Mouse (Mus musculus) ES-E14 (cell line): ENCODE measurements at regions not wholly inside any gene's neighbourhood (a gene's known extent, or its start where the extent isn't known, plus 50 kb on each side); places are given as distances from the start of the nearest gene placed in this dataset.

Experiments used
- DNase-seq: peaks from one replicate; pipeline ENCODE4 v3.0.0-alpha.2; 2013; ENCODE audit warnings: low read depth, low spot score
- H3K27ac ChIP-seq: 2 replicates; pipeline ENCODE4 v1.5.1; 2012; ENCODE audit warnings: low read depth, mild to moderate bottlenecking, low read length, moderate library complexity, mixed read lengths; ENCODE audit not compliant: poor library complexity, insufficient read depth, severe bottlenecking
- H3K36me3 ChIP-seq: 2 replicates; pipeline ENCODE4 v1.6.1; 2012; ENCODE audit warnings: mild to moderate bottlenecking, low read length, moderate library complexity, mixed read lengths; ENCODE audit not compliant: control insufficient read depth, poor library complexity, insufficient read depth, severe bottlenecking
- H3K4me1 ChIP-seq, 2 experiments: fragments of 150-350 bp in 1 of 2; sonication (generic) in 1 of 2; 2 replicates each; pipeline ENCODE4 v1.6.1; 2012; ENCODE audit warnings: low read length in 2 of 2, mild to moderate bottlenecking in 1 of 2, mixed read lengths in 1 of 2; ENCODE audit not compliant: control insufficient read depth in 2 of 2, insufficient read depth in 2 of 2, poor library complexity in 1 of 2
- H3K4me3 ChIP-seq, 2 experiments: fragments of 150-350 bp in 1 of 2; sonication (generic) in 1 of 2; 2 replicates each; pipeline ENCODE4 v1.5.1; 2012; ENCODE audit warnings: low read length in 2 of 2, low read depth in 1 of 2, mild to moderate bottlenecking in 1 of 2, mixed read lengths in 1 of 2; ENCODE audit not compliant: insufficient read depth in 1 of 2, poor library complexity in 1 of 2, severe bottlenecking in 1 of 2
- H3K9ac ChIP-seq: 2 replicates; pipeline ENCODE4 v1.6.1; 2012; ENCODE audit warnings: low read depth, mild to moderate bottlenecking, low read length, mixed read lengths; ENCODE audit not compliant: poor library complexity, insufficient read depth, severe bottlenecking
- H3K9me3 ChIP-seq: fragments of 150-350 bp; sonication (generic); 2 replicates; pipeline ENCODE4 v1.6.1; 2012; ENCODE audit warnings: low read depth, mild to moderate bottlenecking, low read length; ENCODE audit not compliant: control insufficient read depth, insufficient read depth
- CHD2 ChIP-seq: IDR thresholded peaks from 2 replicates; pipeline ENCODE4 v1.6.1; 2014; ENCODE audit warnings: mild to moderate bottlenecking, low read depth, low read length, inconsistent platforms
- HCFC1 ChIP-seq: IDR thresholded peaks from 2 replicates; pipeline ENCODE4 v1.6.1; 2012; ENCODE audit warnings: low read length, inconsistent platforms, borderline replicate concordance; ENCODE audit not compliant: insufficient read depth
- MAFK ChIP-seq: IDR thresholded peaks from 2 replicates; pipeline ENCODE4 v1.6.1; 2014; ENCODE audit warnings: mild to moderate bottlenecking, low read depth, low read length, inconsistent platforms; ENCODE audit not compliant: insufficient read depth
- ZC3H11A ChIP-seq: IDR thresholded peaks from 2 replicates; pipeline ENCODE4 v1.6.1; 2012; ENCODE audit warnings: low read depth, mild to moderate bottlenecking, inconsistent platforms, low read length, borderline replicate concordance
- ZNF384 ChIP-seq: IDR thresholded peaks from 2 replicates; pipeline ENCODE4 v1.6.1; 2012; ENCODE audit warnings: low read depth, low read length, inconsistent platforms
- in situ Hi-C, 2 experiments: fragments of 600-800 bp; cut with MboI; formaldehyde crosslinking; loops; one replicate each; pipeline ENCODE4 v1.15.1; 2025; ENCODE audit warnings: low sequenced_read_pairs in 2 of 2, inconsistent platforms in 1 of 2; ENCODE audit not compliant: unreplicated experiment in 2 of 2

GRCm38 (mm10) chr3:83486192-83486716 lies 279.9 kb upstream of the Sfrp2 start:
- no peaks in the 10 kb centered on the region for H3K36me3 ChIP-seq
- H3K4me3 ChIP-seq: no peak overlapping the region
- no peak overlapping the region for H3K27ac ChIP-seq
- no peaks in the 10 kb centered on the region for H3K9me3 ChIP-seq
- TF ChIP-seq ZC3H11A (no peak), ZNF384 (no peak), CHD2 (no peak), HCFC1 (no peak), MAFK (no peak)
- in situ Hi-C loops: no loop called here
- no peaks in the 10 kb centered on the region for H3K4me1 ChIP-seq
- no peak for DNase-seq
- H3K9ac ChIP-seq: no peak overlapping the region

GRCm38 (mm10) chr3:83495584-83495983 lies 270.5 kb upstream of the Sfrp2 start:
- peak; percentile 20 for DNase-seq
- no peaks in the 10 kb centered on the region for H3K9me3 ChIP-seq
- H3K4me3 ChIP-seq: no peak overlapping the region
- H3K9ac ChIP-seq: no peak overlapping the region
- in situ Hi-C loops: loop anchor here in 1 of 2 experiments (10.0 kb wide), 1 partner anchor 209 kb away; no protein-coding TSS in a partner anchor
- no peak for TF ChIP-seq HCFC1
- TF ChIP-seq ZNF384: no peak
- no peak for TF ChIP-seq ZC3H11A
- no peak for TF ChIP-seq CHD2
- no peak for TF ChIP-seq MAFK
- H3K36me3 ChIP-seq: no peaks in the 10 kb centered on the region
- H3K4me1 ChIP-seq: no peaks in the 10 kb centered on the region
- H3K27ac ChIP-seq: no peak overlapping the region

GRCm38 (mm10) chr3:83503901-83504300 lies 262.2 kb upstream of the Sfrp2 start:
- no peaks in the 10 kb centered on the region for H3K9me3 ChIP-seq
- H3K4me1 ChIP-seq: no peaks in the 10 kb centered on the region
- no peak overlapping the region for H3K27ac ChIP-seq
- H3K4me3 ChIP-seq: no peak overlapping the region
- no peak overlapping the region for H3K9ac ChIP-seq
- in situ Hi-C loops: loop anchor here in 1 of 2 experiments (25.0 kb wide), 1 partner anchor 183 kb away; no protein-coding TSS in a partner anchor
- H3K36me3 ChIP-seq: no peaks in the 10 kb centered on the region
- no peak for DNase-seq
- TF ChIP-seq CHD2: no peak
- no peak for TF ChIP-seq ZNF384
- no peak for TF ChIP-seq ZC3H11A
- no peak for TF ChIP-seq MAFK
- no peak for TF ChIP-seq HCFC1

- Histone ChIP-seq H3K27ac (no peak overlapping the region), H3K4me3 (no peak overlapping the region), H3K36me3 (no peaks in the 10 kb centered on the region), H3K4me1 (no peaks in the 10 kb centered on the region), H3K9ac (no peak overlapping the region), H3K9me3 (no peaks in the 10 kb centered on the region)
- in situ Hi-C loops: loop anchor here in 1 of 2 experiments (25.0 kb wide), 1 partner anchor 171 kb away; no protein-coding TSS in a partner anchor
- DNase-seq: no peak
- TF ChIP-seq ZC3H11A (no peak), ZNF384 (no peak), MAFK (no peak), CHD2 (no peak), HCFC1 (no peak)
Observed at GRCm38 (mm10) chr3:83516614-83517013, 249.5 kb upstream of the Sfrp2 start.
